Mouse (Mus musculus) limb, embryonic 15.5 days (tissue): ENCODE data around the gene Megf8. TPM values are rescaled to one million over a fixed set of nuclear protein-coding genes. Genes with fewer than 3 reads are reported as not detected.
A peak's percentile ranks its signal among the peaks of the same experiment; 100 is the strongest.

Experiments
- ATAC-seq: fragments of 200-750 bp; cut with Nextera tagmentation; 2 replicates; pipeline ENCODE4 v1.8.0; 2017; ENCODE audit warnings: low read depth, moderate TSS enrichment; ENCODE audit not compliant: insufficient number of reproducible peaks, low FRiP score, low TSS enrichment
- H3K27ac ChIP-seq: fragments of 300-500 bp; sonication (generic); 2 replicates; pipeline ENCODE4 v1.5.1; 2015; ENCODE audit warnings: moderate library complexity, mild to moderate bottlenecking, inconsistent platforms
- H3K27me3 ChIP-seq: fragments of 300-500 bp; sonication (generic); 2 replicates; pipeline ENCODE4 v1.6.1; 2015; ENCODE audit warnings: inconsistent platforms
- H3K36me3 ChIP-seq: fragments of 300-500 bp; sonication (generic); 2 replicates; pipeline ENCODE4 v1.6.1; 2015; ENCODE audit warnings: inconsistent platforms
- H3K4me1 ChIP-seq: fragments of 300-500 bp; sonication (generic); 2 replicates; pipeline ENCODE4 v1.6.1; 2015; ENCODE audit warnings: inconsistent platforms
- H3K4me2 ChIP-seq: fragments of 300-500 bp; sonication (generic); 2 replicates; pipeline ENCODE4 v1.6.1; 2015; ENCODE audit warnings: mild to moderate bottlenecking, inconsistent platforms
- H3K4me3 ChIP-seq: fragments of 300-500 bp; sonication (generic); 2 replicates; pipeline ENCODE4 v1.5.1; 2015; ENCODE audit warnings: mild to moderate bottlenecking, inconsistent platforms
- H3K9ac ChIP-seq: fragments of 300-500 bp; sonication (generic); 2 replicates; pipeline ENCODE4 v1.6.1; 2015; ENCODE audit warnings: inconsistent platforms
- H3K9me3 ChIP-seq: fragments of 300-500 bp; sonication (generic); 2 replicates; pipeline ENCODE4 v1.6.1; 2016; ENCODE audit warnings: inconsistent platforms
- WGBS: fragments of 180-500 bp; shearing (Covaris S2); methylation state at CpG from one replicate; pipeline ENCODE4 v1.1.7; 2015; 5-methylcytosine and 5-hydroxymethylcytosine counted together
- polyA plus RNA-seq: library from polyadenylated mRNA; unstranded; fragments of >200 nt; fragmentation: Nextera tagmentation; extraction: Ambion mirVana; gene quantifications from 2 replicates; pipeline ENCODE4 v1.2.1, GENCODE M21; 2015

Gene Megf8
- polyA plus RNA-seq, 1 experiment from 2014 or later = 14.3 TPM

DNA sequence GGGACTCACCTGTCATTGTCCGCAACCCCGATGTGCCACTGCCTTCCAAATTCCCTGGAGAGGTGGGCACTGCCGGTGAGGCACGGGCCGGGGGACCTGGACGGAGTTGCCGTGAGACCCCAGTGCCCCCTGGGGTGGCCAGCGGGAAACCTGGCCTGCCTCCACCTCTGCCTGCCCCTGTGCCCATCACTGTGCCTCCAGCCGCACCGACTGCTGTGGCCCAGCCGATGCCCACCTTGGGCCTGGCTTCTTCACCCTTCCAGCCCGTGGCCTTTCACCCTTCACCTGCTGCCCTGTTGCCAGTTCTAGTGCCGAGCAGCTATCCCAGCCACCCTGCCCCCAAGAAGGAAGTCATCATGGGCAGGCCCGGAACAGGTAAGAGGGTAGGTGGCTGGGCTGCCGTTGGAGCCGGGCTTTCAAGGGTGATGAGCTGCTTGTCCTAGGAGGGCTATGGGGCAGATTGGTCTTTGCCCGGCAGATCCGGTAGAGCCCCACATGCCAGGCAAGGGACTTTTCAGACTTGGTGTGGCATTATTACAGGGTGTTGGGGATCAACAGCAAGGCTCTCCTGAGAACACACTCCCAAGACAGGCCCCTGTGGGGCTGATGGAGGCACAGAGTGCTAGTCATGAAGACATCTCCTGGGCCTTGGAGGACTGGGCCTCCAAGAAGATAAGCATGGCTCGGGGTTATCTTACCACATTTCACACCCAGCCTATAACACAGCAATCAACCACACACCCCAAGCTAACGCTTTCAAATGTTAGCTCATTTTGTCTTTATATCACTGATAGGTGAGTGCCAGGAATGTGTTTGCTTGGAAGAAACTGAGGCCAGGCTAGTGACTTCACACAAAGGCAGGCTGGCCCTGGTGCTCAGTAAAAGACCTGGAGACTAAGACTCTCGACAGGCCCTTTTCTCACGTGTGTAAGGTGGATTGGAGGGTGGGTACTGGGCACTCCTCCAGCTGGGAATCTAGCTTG, 43.4 kb upstream of the Megf8 start:
- 88% methylated on average over 22 of the region's 22 CpGs for WGBS
- H3K9ac ChIP-seq = 0 out of 2 replicates have a peak overlapping the region, but pooled peaks have one; percentile 20

DNA sequence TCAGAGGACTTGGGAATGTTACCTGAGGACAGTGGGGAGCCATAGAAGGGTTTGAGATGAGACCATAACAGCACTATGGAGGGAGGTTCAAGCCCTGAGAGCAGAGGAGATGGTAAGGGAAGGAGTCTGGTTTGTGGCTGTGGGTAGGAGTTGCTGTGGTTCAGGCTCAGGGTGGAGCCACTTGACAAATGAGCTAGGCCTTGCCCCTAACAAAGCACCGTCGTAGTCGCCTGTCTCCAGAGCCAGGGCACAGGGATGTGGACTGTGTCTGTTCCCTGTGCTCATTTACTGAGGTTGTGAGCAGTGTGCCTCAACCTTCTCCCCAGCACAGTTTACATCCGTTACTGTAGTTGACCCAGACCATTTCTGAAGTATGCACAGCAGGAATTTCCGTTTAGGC, 42.4 kb upstream of the Megf8 start:
- no peak overlapping the region; the same call in none of the 2 replicates for H3K27ac ChIP-seq
- ATAC-seq = no peak
- H3K9me3 ChIP-seq = no peaks in the 10 kb centered on the region
- H3K9ac ChIP-seq = peak overlapping the region; percentile 8; the same call in 1 of the 2 replicates
- no peaks in the 10 kb centered on the region for H3K27me3 ChIP-seq
- no peak overlapping the region for H3K4me2 ChIP-seq
- H3K4me3 ChIP-seq = no peak overlapping the region
- peaks cover 68% of the 10 kb centered on the region for H3K4me1 ChIP-seq
- H3K36me3 ChIP-seq = peaks cover 46% of the 10 kb centered on the region
- 42% methylated on average over 5 of the region's 5 CpGs for WGBS

More for the DNA sequence above, 43.4 kb upstream of the Megf8 start:
- no peak for ATAC-seq
- H3K4me1 ChIP-seq = peaks cover 75% of the 10 kb centered on the region
- no peaks in the 10 kb centered on the region for H3K27me3 ChIP-seq
- H3K27ac ChIP-seq = peak overlapping the region; percentile 43; the same call in 1 of the 2 replicates
- peaks cover 46% of the 10 kb centered on the region for H3K36me3 ChIP-seq
- no peaks in the 10 kb centered on the region for H3K9me3 ChIP-seq
- no peak overlapping the region for H3K4me2 ChIP-seq
- H3K4me3 ChIP-seq = no peak overlapping the region

GRCm38 (mm10) chr7:25274996-25275395, 42.0 kb upstream of the Megf8 start:
- Histone ChIP-seq H3K27me3 (no peaks in the 10 kb centered on the region), H3K4me2 (no peak overlapping the region), H3K9ac (peak overlapping the region; percentile 8; the same call in 1 of the 2 replicates), H3K27ac (peak overlapping the region; percentile 100; the same call in 1 of the 2 replicates), H3K4me3 (no peak overlapping the region), H3K4me1 (peaks cover 68% of the 10 kb centered on the region), H3K36me3 (peaks cover 46% of the 10 kb centered on the region), H3K9me3 (no peaks in the 10 kb centered on the region)
- WGBS = 77% methylated on average over 3 of the region's 3 CpGs
- ATAC-seq = no peak

- Histone ChIP-seq H3K27ac (peak overlapping the region; percentile 100), H3K4me1 (peaks cover 72% of the 10 kb centered on the region), H3K9ac (no peak overlapping the region), H3K9me3 (no peaks in the 10 kb centered on the region), H3K27me3 (no peaks in the 10 kb centered on the region), H3K4me3 (0 out of 2 replicates have a peak overlapping the region, but pooled peaks have one; percentile 0), H3K4me2 (no peak overlapping the region), H3K36me3 (peaks cover 44% of the 10 kb centered on the region)
- WGBS = 36% methylated on average over 9 of the region's 9 CpGs
- ATAC-seq = no peak
Measured at GRCm38 (mm10) chr7:25275555-25276298, 41.2 kb upstream of the Megf8 start.

DNA sequence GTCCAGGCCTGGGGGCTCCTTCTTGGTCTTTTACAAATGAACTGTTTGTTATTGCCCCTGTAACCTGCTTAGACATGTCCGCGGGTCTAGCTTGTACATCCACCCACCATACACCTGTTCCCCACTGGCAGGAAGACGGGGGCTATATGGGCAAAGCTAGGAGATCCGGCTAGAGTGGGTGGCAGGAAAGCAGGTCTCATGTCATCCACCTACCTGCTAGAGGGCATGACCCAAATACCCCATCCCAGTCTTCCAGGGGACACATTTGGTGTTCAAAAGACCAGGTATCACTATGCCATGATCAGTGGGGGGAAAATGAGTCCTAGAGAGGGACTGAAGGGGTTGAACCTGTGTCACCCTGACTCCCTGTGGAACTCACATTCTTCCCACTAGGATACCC, 39.6 kb upstream of the Megf8 start:
- ATAC-seq = no peak
- H3K9me3 ChIP-seq = no peaks in the 10 kb centered on the region
- H3K27ac ChIP-seq = peak overlapping the region; percentile 100
- H3K9ac ChIP-seq = 0 out of 2 replicates have a peak overlapping the region, but pooled peaks have one; percentile 17
- H3K4me2 ChIP-seq = peak overlapping the region; percentile 77
- peaks cover 28% of the 10 kb centered on the region for H3K36me3 ChIP-seq
- peaks cover 76% of the 10 kb centered on the region for H3K4me1 ChIP-seq
- H3K27me3 ChIP-seq = no peaks in the 10 kb centered on the region
- peak overlapping the region; percentile 78 for H3K4me3 ChIP-seq
- WGBS = 67% methylated on average over 4 of the region's 4 CpGs

DNA sequence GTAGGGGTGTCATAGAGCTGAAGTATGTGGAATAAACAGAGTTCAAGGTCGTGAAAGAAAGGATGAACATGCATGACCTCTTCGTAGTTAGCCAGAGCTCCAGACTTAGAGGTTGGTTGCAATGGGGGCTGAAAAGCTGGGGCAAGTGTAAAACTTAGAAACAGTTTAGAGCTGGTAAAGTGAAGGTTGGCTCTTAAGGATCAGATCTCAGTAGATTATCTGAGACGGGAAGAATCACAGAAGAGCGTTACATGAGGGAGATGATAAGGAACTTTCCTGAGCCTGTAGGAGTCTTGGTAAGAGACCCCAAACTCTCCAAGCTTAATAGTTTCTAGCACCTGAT, 39.0 kb upstream of the Megf8 start:
- Histone ChIP-seq H3K4me1 (peaks cover 70% of the 10 kb centered on the region), H3K27ac (peak overlapping the region; percentile 100), H3K9me3 (no peaks in the 10 kb centered on the region), H3K9ac (peak overlapping the region; percentile 17; the same call in 1 of the 2 replicates), H3K36me3 (peaks cover 22% of the 10 kb centered on the region), H3K4me3 (peak overlapping the region; percentile 78), H3K27me3 (no peaks in the 10 kb centered on the region), H3K4me2 (peak overlapping the region; percentile 77)
- no peak for ATAC-seq
- 9% methylated on average over 4 of the region's 4 CpGs for WGBS

- Histone ChIP-seq H3K27me3 (no peaks in the 10 kb centered on the region), H3K4me3 (peak overlapping the region; percentile 78), H3K9me3 (no peaks in the 10 kb centered on the region), H3K36me3 (peaks cover 17% of the 10 kb centered on the region), H3K4me2 (peak overlapping the region; percentile 77), H3K9ac (peak overlapping the region; percentile 68), H3K4me1 (peaks cover 69% of the 10 kb centered on the region), H3K27ac (peak overlapping the region; percentile 100)
- peak; percentile 46 for ATAC-seq
- under 1% methylated on average over 53 of the region's 60 CpGs for WGBS
Measured at GRCm38 (mm10) chr7:25278341-25279075, 38.5 kb upstream of the Megf8 start.

- 1% methylated on average over 47 of the region's 49 CpGs for WGBS
- H3K4me3 ChIP-seq = peak overlapping the region; percentile 78
- H3K9ac ChIP-seq = peak overlapping the region; percentile 68
- H3K27me3 ChIP-seq = no peaks in the 10 kb centered on the region
- no peaks in the 10 kb centered on the region for H3K9me3 ChIP-seq
- H3K36me3 ChIP-seq = peaks cover 10% of the 10 kb centered on the region; the same call in 1 of the 2 replicates
- peak; percentile 41 for ATAC-seq
- H3K27ac ChIP-seq = peak overlapping the region; percentile 100
- H3K4me1 ChIP-seq = peaks cover 69% of the 10 kb centered on the region
- peak overlapping the region; percentile 77 for H3K4me2 ChIP-seq
Measured at GRCm38 (mm10) chr7:25279076-25279860, 37.7 kb upstream of the Megf8 start.

GRCm38 (mm10) chr7:25279861-25280791, 36.8 kb upstream of the Megf8 start:
- Histone ChIP-seq H3K4me3 (peak overlapping the region; percentile 78), H3K4me2 (peak overlapping the region; percentile 77), H3K4me1 (peaks cover 69% of the 10 kb centered on the region), H3K27ac (peak overlapping the region; percentile 100), H3K9ac (peak overlapping the region; percentile 68), H3K27me3 (no peaks in the 10 kb centered on the region), H3K36me3 (peaks cover 10% of the 10 kb centered on the region), H3K9me3 (no peaks in the 10 kb centered on the region)
- peak; percentile 56 for ATAC-seq
- WGBS = 0% methylated on average over 6 of the region's 6 CpGs

DNA sequence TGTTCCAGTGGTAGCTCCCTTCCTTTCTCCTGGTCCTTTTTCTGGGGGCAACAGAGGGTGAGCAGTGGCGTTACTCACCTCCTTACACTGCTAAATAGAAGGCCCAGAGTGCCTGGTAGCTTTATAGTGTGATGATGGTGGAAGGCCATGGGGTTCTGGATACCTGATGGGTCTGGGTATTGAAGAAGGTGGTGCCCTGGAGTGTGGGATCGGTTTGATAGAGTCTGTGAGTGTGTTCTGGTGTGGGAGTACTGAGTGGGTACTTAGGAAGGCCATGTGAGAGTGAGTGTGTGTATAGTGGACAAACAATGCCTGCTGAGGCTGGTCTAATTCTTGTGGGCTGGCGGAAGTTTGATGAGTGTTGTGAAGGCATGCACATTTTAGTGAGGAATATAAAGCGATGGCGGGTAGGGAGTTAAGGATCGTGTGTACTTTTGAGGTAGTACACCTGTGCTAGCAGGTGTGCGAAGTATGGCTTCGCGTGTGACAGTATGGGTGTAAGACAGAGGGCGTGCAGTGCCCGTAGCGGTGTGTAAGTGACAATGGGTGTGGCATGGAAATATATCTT, 35.7 kb upstream of the Megf8 start:
- Histone ChIP-seq H3K4me3 (peak overlapping the region; percentile 78), H3K36me3 (peaks cover 17% of the 10 kb centered on the region), H3K4me2 (peak overlapping the region; percentile 77), H3K27ac (peak overlapping the region; percentile 100), H3K9ac (no peak overlapping the region), H3K9me3 (no peaks in the 10 kb centered on the region), H3K4me1 (peaks cover 66% of the 10 kb centered on the region), H3K27me3 (no peaks in the 10 kb centered on the region)
- ATAC-seq = no peak
- WGBS = 12% methylated on average over 12 of the region's 12 CpGs
